Mouse (Mus musculus) spleen, adult 2 months (tissue): ENCODE data around the gene Sema3a. TPM values are rescaled to one million over a fixed set of nuclear protein-coding genes. Genes with fewer than 3 reads are reported as not detected.

Experiments
- DNase-seq, 2 experiments: peaks; one replicate each; pipeline versions ENCODE4 v3.0.0 to v3.0.0-alpha.2; 2012 to 2021; ENCODE audit warnings: low spot score in 2 of 2, low read depth in 1 of 2
- H3K27ac ChIP-seq: fragments of 200-500 bp; 2 replicates; pipeline ENCODE4 v1.5.1; 2012; ENCODE audit warnings: low read length, inconsistent platforms; ENCODE audit not compliant: insufficient read depth
- H3K27me3 ChIP-seq: fragments of 200-500 bp; 2 replicates; pipeline ENCODE4 v1.6.1; 2012; ENCODE audit warnings: mild to moderate bottlenecking, moderate library complexity, low read length, inconsistent platforms; ENCODE audit not compliant: control insufficient read depth, insufficient read depth
- H3K36me3 ChIP-seq: fragments of 200-500 bp; 2 replicates; pipeline ENCODE4 v1.6.1; 2012; ENCODE audit warnings: mild to moderate bottlenecking, low read length, inconsistent platforms; ENCODE audit not compliant: control insufficient read depth, insufficient read depth
- H3K4me1 ChIP-seq: fragments of 200-500 bp; 2 replicates; pipeline ENCODE4 v1.6.1; 2011; ENCODE audit warnings: inconsistent platforms; ENCODE audit not compliant: control insufficient read depth, insufficient read depth, insufficient read length
- H3K4me3 ChIP-seq: fragments of 200-500 bp; 2 replicates; pipeline ENCODE4 v1.5.1; 2011; ENCODE audit warnings: mild to moderate bottlenecking, inconsistent platforms; ENCODE audit not compliant: insufficient read depth, insufficient read length; ENCODE audit errors: extremely low read depth
- CTCF ChIP-seq: fragments of 200-500 bp; IDR thresholded peaks from 2 replicates; pipeline ENCODE4 v1.5.1; 2011; ENCODE audit warnings: mild to moderate bottlenecking, inconsistent platforms; ENCODE audit not compliant: insufficient read depth, insufficient read length, insufficient replicate concordance; ENCODE audit errors: extremely low read depth
- POLR2A ChIP-seq: fragments of 200-500 bp; IDR thresholded peaks from 2 replicates; pipeline ENCODE4 v1.6.1; 2011; ENCODE audit warnings: low read depth, low read length, inconsistent platforms
- WGBS: fragments of 180-500 bp; shearing (Covaris S2); methylation state at CpG from one replicate; pipeline ENCODE4 v1.1.7; 2018; 5-methylcytosine and 5-hydroxymethylcytosine counted together
- polyA plus RNA-seq: library from polyadenylated mRNA; depleted of rRNA; stranded (reverse); fragments of >200 nt; gene quantifications from 2 replicates; pipeline ENCODE4 v1.2.3, GENCODE M21; 2012

Sema3a gene
- polyA plus RNA-seq, 1 experiment, result 2.4 TPM

DNA sequence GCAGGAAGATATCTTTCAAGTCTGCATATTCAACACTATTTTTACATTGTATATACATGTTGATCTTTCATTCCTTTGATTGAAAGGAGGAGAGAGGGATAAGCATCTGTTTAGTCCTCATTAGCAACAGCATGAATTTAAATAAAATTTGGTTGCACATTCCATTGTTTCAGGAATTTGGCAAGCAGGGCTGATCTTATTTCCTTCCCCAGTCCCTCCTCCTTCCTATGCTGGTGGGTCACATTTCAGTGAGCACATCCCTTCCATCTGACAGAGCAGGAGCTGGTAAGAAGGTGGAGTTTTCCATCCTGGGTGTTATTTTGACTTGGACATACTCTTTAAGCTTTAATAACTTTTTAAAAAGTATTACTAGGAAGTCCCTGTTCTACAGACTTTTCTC is 315.9 kb downstream of the Sema3a start:
- TF ChIP-seq POLR2A (no peak), CTCF (no peak)
- Histone ChIP-seq H3K27ac (no peak overlapping the region), H3K27me3 (no peaks in the 10 kb centered on the region), H3K4me3 (no peak overlapping the region), H3K36me3 (no peaks in the 10 kb centered on the region), H3K4me1 (no peaks in the 10 kb centered on the region)
- no peak for DNase-seq

DNA sequence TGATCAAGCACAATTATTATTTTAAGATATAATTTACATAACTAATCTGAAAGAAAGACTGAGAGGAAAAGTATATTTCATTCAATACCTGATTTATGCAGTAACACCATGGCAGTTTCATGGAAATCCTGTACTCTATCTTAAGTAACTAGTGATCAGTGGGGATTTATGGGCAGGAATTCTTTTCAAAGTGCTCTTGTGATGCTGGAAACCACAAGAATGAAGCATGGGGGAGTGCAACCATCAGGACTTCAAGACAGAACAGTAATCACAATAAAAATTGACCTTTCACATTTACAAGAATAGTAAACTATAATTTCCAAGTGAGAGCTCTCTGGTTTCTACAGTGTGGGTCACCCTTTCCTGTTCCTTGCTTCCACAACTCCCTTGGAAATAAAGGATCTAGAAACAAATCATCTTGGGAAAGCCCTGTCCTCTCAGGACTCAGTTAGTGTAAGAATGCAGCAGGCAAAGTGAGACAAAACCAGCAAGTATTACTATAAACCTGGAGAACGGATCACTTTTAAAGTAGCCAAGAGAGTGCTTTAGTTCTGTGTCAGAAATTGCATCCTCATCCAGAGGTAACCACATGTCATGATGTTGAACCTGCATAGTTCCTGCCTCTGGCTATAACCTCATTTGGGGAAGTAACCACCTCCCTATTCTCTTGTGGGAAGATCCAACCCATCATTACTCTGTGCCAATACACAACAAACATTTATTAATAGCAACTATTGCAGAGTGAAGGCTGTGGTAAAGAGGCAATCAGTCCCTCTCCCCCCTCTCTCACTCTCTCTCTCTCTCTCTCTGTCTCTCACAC is 335.2 kb downstream of the Sema3a start:
- H3K4me3 ChIP-seq, result no peak overlapping the region

DNA sequence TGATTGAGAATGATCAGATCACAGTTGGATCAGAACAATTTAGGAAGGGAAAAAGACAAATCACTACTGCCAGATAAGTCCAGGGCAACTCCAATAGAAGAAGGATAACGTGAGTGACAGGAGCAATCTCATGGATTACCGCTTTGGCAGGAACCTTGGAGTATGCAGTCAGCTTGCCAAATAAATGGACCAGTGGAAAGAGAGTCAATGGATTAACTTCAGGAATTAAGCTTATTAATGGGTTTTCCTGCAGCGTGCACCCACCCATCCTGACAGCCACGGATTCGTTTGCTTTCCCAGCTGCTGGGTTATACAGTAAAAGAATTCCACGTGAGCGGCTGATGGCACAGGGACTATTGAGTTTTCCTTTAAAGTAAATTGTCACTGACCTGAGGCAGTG is 343.6 kb downstream of the Sema3a start:
- Histone ChIP-seq H3K4me1 (no peaks in the 10 kb centered on the region), H3K4me3 (no peak overlapping the region), H3K27ac (no peak overlapping the region)

More for the DNA sequence above, 335.2 kb downstream of the Sema3a start:
- Histone ChIP-seq H3K4me1 (no peaks in the 10 kb centered on the region), H3K36me3 (no peaks in the 10 kb centered on the region), H3K27ac (no peak overlapping the region), H3K27me3 (no peaks in the 10 kb centered on the region)
- DNase-seq, result no peak
- WGBS, result 51% methylated on average over 1 of the region's 1 CpGs
- TF ChIP-seq POLR2A (no peak), CTCF (no peak)

DNA sequence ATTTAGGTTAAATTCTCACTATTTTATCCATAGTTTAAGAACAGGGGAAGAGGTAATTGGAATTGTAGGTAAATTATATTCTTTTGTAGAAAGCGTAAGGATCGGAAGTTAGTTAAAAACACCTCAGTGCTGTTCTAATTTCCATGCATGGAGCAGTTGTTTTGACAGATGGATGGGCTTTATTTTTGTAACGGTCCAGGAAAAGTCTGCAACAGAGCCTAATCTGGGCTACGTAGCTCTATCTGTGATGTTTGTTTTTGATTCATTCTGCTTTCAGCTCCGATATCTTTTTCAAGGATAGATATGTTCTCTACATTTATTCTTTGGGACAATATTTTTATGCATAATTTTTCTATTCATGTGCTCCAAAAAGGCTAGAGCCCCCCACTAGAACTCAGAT is 344.2 kb downstream of the Sema3a start:
- WGBS, result 91% methylated on average over 5 of the region's 5 CpGs
- no peaks in the 10 kb centered on the region for H3K4me1 ChIP-seq
- TF ChIP-seq CTCF (no peak), POLR2A (no peak)

More for the DNA sequence above, 343.6 kb downstream of the Sema3a start:
- DNase-seq, result no peak
- WGBS, result 90% methylated on average over 7 of the region's 7 CpGs
- H3K36me3 ChIP-seq, result no peaks in the 10 kb centered on the region
- H3K27me3 ChIP-seq, result no peaks in the 10 kb centered on the region
- no peak for TF ChIP-seq POLR2A
- TF ChIP-seq CTCF, result no peak

DNA sequence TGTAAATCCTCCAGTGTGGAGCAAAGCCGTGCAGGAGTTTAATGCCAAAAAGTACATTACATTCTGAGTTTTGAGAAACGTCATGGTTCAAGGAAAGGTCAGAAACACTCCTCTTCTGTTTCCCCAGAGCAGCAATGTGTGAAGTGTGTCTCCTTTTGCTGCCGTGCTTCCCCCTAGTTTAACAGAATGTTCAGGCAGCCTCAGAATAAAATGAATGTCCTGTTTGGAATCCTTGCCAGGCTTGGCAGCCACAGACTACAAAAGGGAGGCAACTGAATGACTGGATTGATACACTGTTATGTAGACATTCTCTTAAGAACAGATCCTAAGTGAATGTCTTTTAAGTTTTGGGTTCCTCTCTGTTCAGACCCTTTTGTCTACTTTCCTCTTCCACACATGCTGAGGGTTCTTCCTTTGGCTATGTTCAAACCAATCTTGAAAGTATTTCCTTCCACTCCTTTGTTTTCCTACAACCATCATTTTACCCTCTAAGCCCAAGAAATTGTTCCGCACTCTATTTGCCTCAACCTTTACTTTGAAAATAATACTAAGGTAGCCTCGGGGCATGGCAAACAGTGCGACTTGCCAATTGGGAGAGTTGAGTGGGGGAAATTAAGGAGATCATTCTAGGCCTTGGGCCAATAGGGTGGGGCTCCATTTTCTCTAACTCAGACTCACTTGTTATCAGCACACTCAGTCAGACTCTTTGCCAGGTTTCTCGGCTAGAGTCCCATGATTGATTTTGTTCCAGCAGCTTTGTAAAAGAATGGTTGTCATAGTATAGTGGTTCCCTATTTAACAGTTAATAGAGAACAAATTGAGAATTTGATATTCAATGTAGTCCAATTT is 345.1 kb downstream of the Sema3a start:
- DNase-seq, result no peak
- Histone ChIP-seq H3K4me1 (no peaks in the 10 kb centered on the region), H3K36me3 (no peaks in the 10 kb centered on the region), H3K4me3 (no peak overlapping the region), H3K27ac (no peak overlapping the region), H3K27me3 (no peaks in the 10 kb centered on the region)
- TF ChIP-seq CTCF (no peak), POLR2A (no peak)
- 81% methylated on average over 7 of the region's 7 CpGs for WGBS

More for the DNA sequence above, 344.2 kb downstream of the Sema3a start:
- Histone ChIP-seq H3K4me3 (no peak overlapping the region), H3K27ac (no peak overlapping the region), H3K36me3 (no peaks in the 10 kb centered on the region), H3K27me3 (no peaks in the 10 kb centered on the region)
- DNase-seq, result no peak

DNA sequence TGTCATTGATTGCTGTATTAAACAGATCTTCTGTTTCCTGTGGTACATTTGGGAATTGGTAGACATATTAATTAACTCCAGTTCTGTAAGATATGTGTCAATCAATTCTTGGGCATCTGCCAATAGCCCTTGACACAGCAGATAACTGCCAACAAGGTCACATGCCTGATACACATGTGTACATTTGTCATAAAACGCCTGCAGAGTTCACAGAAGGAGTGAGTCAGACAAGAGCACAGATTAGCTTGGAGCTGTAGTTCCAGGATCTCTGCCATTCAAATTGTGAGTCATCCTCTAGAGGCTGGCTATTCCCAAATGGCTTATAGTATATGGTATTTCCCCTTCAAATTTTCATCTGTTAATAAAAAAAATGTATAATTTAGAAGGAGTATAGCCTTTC is 352.4 kb downstream of the Sema3a start:
- no peak overlapping the region for H3K4me3 ChIP-seq
- no peaks in the 10 kb centered on the region for H3K4me1 ChIP-seq
- H3K36me3 ChIP-seq, result no peaks in the 10 kb centered on the region
- TF ChIP-seq CTCF (no peak), POLR2A (no peak)
- no peak for DNase-seq
- 77% methylated on average over 1 of the region's 1 CpGs for WGBS
- H3K27ac ChIP-seq, result no peak overlapping the region
- no peaks in the 10 kb centered on the region for H3K27me3 ChIP-seq
